34 mouse cellular contexts compared by ENCODE assay signal in the genomic region with DNA sequence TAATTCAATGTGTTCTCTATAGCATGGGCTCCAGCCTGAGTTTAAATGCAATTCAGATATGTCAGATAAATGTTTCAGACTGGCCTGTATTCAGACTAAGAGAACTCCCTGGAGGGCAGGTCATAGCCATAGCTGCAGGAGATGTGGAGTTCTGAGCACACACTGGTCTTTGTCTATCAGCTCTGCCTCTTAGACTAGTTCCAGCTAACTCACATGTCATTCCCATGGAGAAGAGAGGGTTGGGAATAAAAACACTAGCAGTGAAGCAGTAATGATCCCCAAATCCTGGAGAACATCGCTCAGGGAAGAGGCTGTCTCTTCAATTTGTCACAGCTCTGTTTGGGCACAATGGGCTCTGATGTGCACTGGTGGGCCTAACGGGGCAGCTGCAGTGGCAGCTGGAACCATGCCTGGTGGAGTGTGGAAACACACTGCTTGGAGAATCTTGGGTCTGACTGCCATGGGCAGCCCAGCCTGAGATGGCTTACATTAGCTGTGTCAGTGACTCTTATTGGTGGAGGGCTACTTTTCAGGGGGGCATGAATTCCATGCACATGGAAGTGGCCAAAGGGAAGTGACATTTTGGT. TPM values are rescaled to one million over a fixed set of nuclear protein-coding genes. Genes with fewer than 3 reads are reported as not detected.
DNase-seq lines count a peak whose midpoint lies in the region; ATAC-seq lines count a peak whose summit lies in the region.
"Had no signal": no experiment of that assay in that cellular context is flagged by ENCODE, and none has a peak within 500 bp of the region (broad histone marks: within the 10 kb centered on the region; RNA-seq: fewer than 3 reads in every experiment).

No protein-coding gene starts in this region.

- H3K36me3 ChIP-seq in embryonic facial prominence, embryonic 14.5 days (ENCODE audit: control insufficient read depth, insufficient read depth, low read length) = no peaks in the 10 kb centered on the region
- no peaks in the 10 kb centered on the region for H3K36me3 ChIP-seq in embryonic facial prominence, embryonic 10.5 days (replicated peaks)
- no peaks in the 10 kb centered on the region for H3K36me3 ChIP-seq in midbrain, embryonic 10.5 days
- no peaks in the 10 kb centered on the region for H3K36me3 ChIP-seq in midbrain, embryonic 15.5 days (replicated peaks)
- H3K36me3 ChIP-seq: heart, embryonic 10.5 days; heart, embryonic 15.5 days; limb, embryonic 13.5 days; lung, embryonic 15.5 days had no signal

- H3K9ac ChIP-seq in embryonic facial prominence, embryonic 14.5 days (ENCODE audit: low read depth, low read length) = no peak overlapping the region
- H3K9ac ChIP-seq in midbrain, embryonic 15.5 days = no peak overlapping the region
- H3K9ac ChIP-seq: heart, embryonic 15.5 days; limb, embryonic 13.5 days; lung, embryonic 15.5 days had no signal

- no peak overlapping the region for H3K4me2 ChIP-seq in embryonic facial prominence, embryonic 14.5 days (ENCODE audit: low read depth, low read length)
- no peak overlapping the region for H3K4me2 ChIP-seq in midbrain, embryonic 15.5 days
- H3K4me2 ChIP-seq: heart, embryonic 15.5 days; limb, embryonic 13.5 days; liver, embryonic 11.5 days; lung, embryonic 15.5 days had no signal

- no peak overlapping the region for H3K4me3 ChIP-seq in embryonic facial prominence, embryonic 14.5 days (ENCODE audit: low read depth, low read length)
- no peak overlapping the region for H3K4me3 ChIP-seq in embryonic facial prominence, embryonic 10.5 days
- H3K4me3 ChIP-seq in midbrain, embryonic 10.5 days = no peak overlapping the region
- H3K4me3 ChIP-seq in midbrain, embryonic 15.5 days = no peak overlapping the region
- H3K4me3 ChIP-seq: heart, embryonic 10.5 days; heart, embryonic 15.5 days; limb, embryonic 13.5 days; lung, embryonic 15.5 days had no signal

- DNase-seq in embryonic facial prominence, embryonic 14.5 days (ENCODE audit: low spot score) = peak; percentile 45
- DNase-seq in embryonic facial prominence, embryonic 10.5 days (ENCODE audit: low spot score) = no peak
- peak; percentile 89 for DNase-seq in left cerebral cortex, postnatal 4 days
- DNase-seq in left cerebral cortex, postnatal 14 days (ENCODE audit: low spot score in 2 of 2) = no peak
- peak; percentile 52 for DNase-seq in midbrain, embryonic 10.5 days (ENCODE audit: low spot score)
- DNase-seq in heart, postnatal 25 days (ENCODE audit: low spot score) = no peak
- DNase-seq: adrenal gland, adult 2 months; adrenal gland, postnatal 36 days; cerebellum, adult 9-10 months; gastrocnemius, postnatal 14 days; heart, adult 11 months; heart, postnatal 36 days; kidney, adult 11 months; kidney, postnatal 14 days; thymus, adult 2 months; thymus, postnatal 36 days had no signal

- no peak overlapping the region for H3K27ac ChIP-seq in embryonic facial prominence, embryonic 14.5 days (replicated peaks; ENCODE audit: low read depth, low read length)
- no peak overlapping the region for H3K27ac ChIP-seq in embryonic facial prominence, embryonic 10.5 days (replicated peaks)
- peak overlapping the region; percentile 53; the same call in 1 of the 2 replicates for H3K27ac ChIP-seq in midbrain, embryonic 10.5 days (replicated peaks)
- H3K27ac ChIP-seq in midbrain, embryonic 15.5 days = no peak overlapping the region
- H3K27ac ChIP-seq: heart, embryonic 10.5 days; heart, embryonic 15.5 days; limb, embryonic 13.5 days; lung, embryonic 15.5 days; stomach, postnatal 0 days had no signal

- H3K4me1 ChIP-seq in embryonic facial prominence, embryonic 14.5 days (ENCODE audit: control insufficient read depth, insufficient read depth, low read length) = no peaks in the 10 kb centered on the region
- H3K4me1 ChIP-seq in embryonic facial prominence, embryonic 10.5 days = peaks cover 6% of the 10 kb centered on the region
- peaks cover 37% of the 10 kb centered on the region for H3K4me1 ChIP-seq in midbrain, embryonic 10.5 days
- peaks cover 4% of the 10 kb centered on the region; the same call in 1 of the 2 replicates for H3K4me1 ChIP-seq in midbrain, embryonic 15.5 days
- H3K4me1 ChIP-seq: lung, embryonic 15.5 days had no signal

- ATAC-seq in embryonic facial prominence, embryonic 14.5 days (ENCODE audit: low read depth) = no peak
- ATAC-seq in midbrain, embryonic 15.5 days (replicated peaks) = peak; percentile 65
- ATAC-seq in CD4-positive, CD25-positive, alpha-beta regulatory T cell, adult 4 months = no peak
- ATAC-seq: forebrain, embryonic 14.5 days; inflammation-experienced regulatory T-cells, adult 6 months had no signal

- no peaks in the 10 kb centered on the region for H3K9me3 ChIP-seq in embryonic facial prominence, embryonic 14.5 days (ENCODE audit: control insufficient read depth, low read length)
- no peaks in the 10 kb centered on the region for H3K9me3 ChIP-seq in embryonic facial prominence, embryonic 10.5 days
- no peaks in the 10 kb centered on the region for H3K9me3 ChIP-seq in midbrain, embryonic 10.5 days (replicated peaks)
- no peaks in the 10 kb centered on the region for H3K9me3 ChIP-seq in midbrain, embryonic 15.5 days
- H3K9me3 ChIP-seq: heart, embryonic 10.5 days; heart, embryonic 15.5 days; limb, embryonic 13.5 days; lung, embryonic 15.5 days had no signal

- intact Hi-C loops in left cerebral cortex, postnatal 4 days (cut with DNase I) = no loop called here
- intact Hi-C loops in left cerebral cortex, postnatal 14 days (cut with DNase I) = no loop called here
- intact Hi-C loops in heart, postnatal 25 days (cut with DNase I) = no loop called here

- no peaks in the 10 kb centered on the region for H3K27me3 ChIP-seq in embryonic facial prominence, embryonic 14.5 days (replicated peaks; ENCODE audit: control insufficient read depth, insufficient read depth, low read length)
- H3K27me3 ChIP-seq in embryonic facial prominence, embryonic 10.5 days (replicated peaks; ENCODE audit: low read depth, poor library complexity, severe bottlenecking) = no peaks in the 10 kb centered on the region
- 0 out of 2 replicates have a peak, but pooled peaks cover 9% of the 10 kb centered on the region for H3K27me3 ChIP-seq in midbrain, embryonic 10.5 days (ENCODE audit: low read depth, poor library complexity, severe bottlenecking)
- no peaks in the 10 kb centered on the region for H3K27me3 ChIP-seq in midbrain, embryonic 15.5 days (replicated peaks)
- H3K27me3 ChIP-seq: heart, embryonic 15.5 days; limb, embryonic 13.5 days; lung, embryonic 15.5 days had no signal

- WGBS in embryonic facial prominence, embryonic 14.5 days = 40% methylated on average over 2 of the region's 2 CpGs
- WGBS in embryonic facial prominence, embryonic 10.5 days = 59% methylated on average over 2 of the region's 2 CpGs
- WGBS in midbrain, embryonic 10.5 days = 40% methylated on average over 2 of the region's 2 CpGs
- 29% methylated on average over 2 of the region's 2 CpGs for WGBS in midbrain, embryonic 15.5 days

RNA-seq across cellular contexts. Expression of gene ccdc198, which starts 57.1 kb away (rescaled TPM):
- 0.22 TPM in 1 of 2 replicates, not detected in the other for polyA plus RNA-seq in embryonic facial prominence, embryonic 14.5 days (2014; fragmentation: Nextera tagmentation; extraction: Ambion mirVana)
- not detected in 2 replicates for polyA plus RNA-seq in embryonic facial prominence, embryonic 10.5 days (2016; fragmentation: Nextera tagmentation; extraction: Ambion mirVana)
- not detected for total RNA-seq in left cerebral cortex, postnatal 4 days (2021)
- total RNA-seq in left cerebral cortex, postnatal 14 days (2021) = not detected
- polyA plus RNA-seq in midbrain, embryonic 10.5 days (2016; fragmentation: Nextera tagmentation; extraction: Ambion mirVana) = 0.06 and 0.29 TPM in 2 replicates
- 0.06 and 0.28 TPM in 2 replicates for polyA plus RNA-seq in midbrain, embryonic 15.5 days (2015; fragmentation: Nextera tagmentation; extraction: Ambion mirVana)
- total RNA-seq in heart, postnatal 25 days (2021) = not detected
- polyA plus RNA-seq in CD4-positive, CD25-positive, alpha-beta regulatory T cell, adult 4 months (2017; shearing (Covaris generic)) = under 1 TPM; 0.19 to 0.27 TPM
- total RNA-seq: adrenal gland, adult 2 months; adrenal gland, postnatal 36 days; gastrocnemius, postnatal 14 days; heart, postnatal 36 days; layer of hippocampus, adult 18-20 months; layer of hippocampus, postnatal 10 days; left cerebral cortex, adult 18-20 months; left cerebral cortex, postnatal 25 days; megakaryocyte, adult 5-6 weeks; monocyte, adult 5-6 weeks had no signal
- polyA plus RNA-seq: adrenal gland, adult 2 months; cortical plate, adult 2 months; spleen, adult 2 months; thymus, adult 2 months had no signal

Comparison
In these comparisons a context has a peak if more than half of its experiments do, and no peak if none do; other contexts are left out.
1. DNase-seq: peak in embryonic facial prominence, embryonic 14.5 days (single experiment), left cerebral cortex, postnatal 4 days (single experiment) and midbrain, embryonic 10.5 days (single experiment); none in embryonic facial prominence, embryonic 10.5 days (single experiment), left cerebral cortex, postnatal 14 days (0 of 2) and heart, postnatal 25 days (single experiment).